In genomic region chr10:83184480-83185069, GRCm38 (mm10) we compare ENCODE assay signal across 8 mouse cellular contexts.
DNase-seq lines count a peak whose midpoint lies in the region; ATAC-seq and TF ChIP-seq lines count a peak whose summit lies in the region.

No protein-coding gene starts in this region.

- WGBS in lung, embryonic 14.5 days = 31% methylated on average over 7 of the region's 7 CpGs
- whole genome bisulfite sequencing in midbrain, embryonic 15.5 days = 49% methylated on average over 7 of the region's 7 CpGs

- TF ChIP-seq CTCF in lung, embryonic 14.5 days (IDR thresholded peaks at IDR 0.05; ENCODE audit: low read depth) = no peak
- no peak for TF ChIP-seq CTCF in brain, embryonic 14.5 days (IDR thresholded peaks at IDR 0.05; ENCODE audit: borderline replicate concordance, extremely low read depth, insufficient read depth, insufficient read length)

- peak; percentile 26; the same call in 1 of the 2 replicates for ATAC-seq in lung, embryonic 14.5 days (ENCODE audit: insufficient read depth)
- peak; percentile 25; the same call in 1 of the 2 replicates for ATAC-seq in erythroid progenitor cell, adult 5-6 weeks (replicated peaks; ENCODE audit: low FRiP score, poor library complexity, severe bottlenecking)
- peak; percentile 34 for ATAC-seq in midbrain, embryonic 15.5 days (replicated peaks)

- H3K27ac ChIP-seq in lung, embryonic 14.5 days (ENCODE audit: low read depth) = no peak overlapping the region
- H3K27ac ChIP-seq in midbrain, embryonic 15.5 days = peak overlapping the region; percentile 57

- H3K4me2 ChIP-seq in lung, embryonic 14.5 days = no peak overlapping the region
- H3K4me2 ChIP-seq in midbrain, embryonic 15.5 days = no peak overlapping the region

- no peak overlapping the region for H3K9ac ChIP-seq in lung, embryonic 14.5 days
- H3K9ac ChIP-seq in midbrain, embryonic 15.5 days = no peak overlapping the region

- H3K36me3 ChIP-seq in lung, embryonic 14.5 days (ENCODE audit: insufficient read depth) = no peaks in the 10 kb centered on the region
- no peaks in the 10 kb centered on the region for H3K36me3 ChIP-seq in midbrain, embryonic 15.5 days (replicated peaks)

- peaks cover 6% of the 10 kb centered on the region for H3K4me1 ChIP-seq in lung, embryonic 14.5 days (ENCODE audit: insufficient read depth)
- H3K4me1 ChIP-seq in midbrain, embryonic 15.5 days = peaks cover 22% of the 10 kb centered on the region

- H3K27me3 ChIP-seq in lung, embryonic 14.5 days (ENCODE audit: insufficient read depth, low read length) = no peaks in the 10 kb centered on the region
- H3K27me3 ChIP-seq in midbrain, embryonic 15.5 days (replicated peaks) = no peaks in the 10 kb centered on the region

- no peak for TF ChIP-seq POLR2A in brain, embryonic 14.5 days (IDR thresholded peaks at IDR 0.05; ENCODE audit: borderline replicate concordance, extremely low read depth, insufficient read depth, insufficient read length, poor library complexity, severe bottlenecking)

- no peak overlapping the region for H3K4me3 ChIP-seq in lung, embryonic 14.5 days (ENCODE audit: low read depth, low read length)
- no peak overlapping the region for H3K4me3 ChIP-seq in midbrain, embryonic 15.5 days

- H3K9me3 ChIP-seq in lung, embryonic 14.5 days (ENCODE audit: low read depth, low read length) = no peaks in the 10 kb centered on the region
- H3K9me3 ChIP-seq in midbrain, embryonic 15.5 days = no peaks in the 10 kb centered on the region

- DNase-seq in lung, embryonic 14.5 days = peak; percentile 49
- no peak for DNase-seq in lung, postnatal 4 days
- DNase-seq in brain, embryonic 14.5 days (ENCODE audit: low read depth) = peak; percentile 61
- peak; percentile 63 for DNase-seq in kidney, postnatal 10 days
- no peak for DNase-seq in c-Kit-positive CD71-positive TER-119-positive erythroid progenitor cells, embryonic 14.5 days (ENCODE audit: low spot score)
- no peak for DNase-seq in urinary bladder, postnatal 25 days (ENCODE audit: low spot score)

Comparison
In these comparisons a context has a peak if more than half of its experiments do, and no peak if none do; other contexts are left out.
1. DNase-seq: peak in lung, embryonic 14.5 days (single experiment), brain, embryonic 14.5 days (single experiment) and kidney, postnatal 10 days (single experiment); none in lung, postnatal 4 days (0 of 2), c-Kit-positive CD71-positive TER-119-positive erythroid progenitor cells, embryonic 14.5 days (single experiment) and urinary bladder, postnatal 25 days (single experiment).
2. Peak in every context shown above with its lines, with median percentiles within 50 percentile points of each other: ATAC-seq.